ENCODE assay signal across 20 mouse cellular contexts in the genomic region with DNA sequence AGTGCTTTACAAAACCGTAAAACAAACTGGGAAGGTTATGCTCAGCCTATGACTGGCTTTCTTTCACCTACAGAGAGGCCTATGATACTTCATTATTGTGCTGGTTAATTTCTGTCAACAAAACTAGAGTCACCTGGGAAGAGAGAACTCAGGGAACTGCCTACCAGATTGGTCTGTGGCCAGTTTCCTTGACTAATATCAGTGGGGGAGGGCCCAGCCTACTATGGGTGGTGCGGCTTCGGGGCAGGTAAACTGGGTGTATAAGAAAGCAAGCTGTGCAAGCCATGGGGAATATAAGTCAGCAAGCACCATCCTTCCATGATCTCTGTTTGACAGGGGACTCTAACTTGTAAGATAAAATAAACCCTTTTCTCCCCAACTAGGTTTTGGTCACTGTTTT. TPM values are rescaled to one million over a fixed set of nuclear protein-coding genes. Genes with fewer than 3 reads are reported as not detected.
DNase-seq lines count a peak whose midpoint lies in the region; TF ChIP-seq lines count a peak whose summit lies in the region.
"Had no signal": no experiment of that assay in that cellular context is flagged by ENCODE, and none has a peak within 500 bp of the region (broad histone marks: within the 10 kb centered on the region; RNA-seq: fewer than 3 reads in every experiment).

No protein-coding gene starts in this region.

- peaks cover 4% of the 10 kb centered on the region; the same call in 1 of the 2 replicates for H3K36me3 ChIP-seq in ES-E14 (ENCODE audit: control insufficient read depth, insufficient read depth, low read length, poor library complexity, severe bottlenecking)
- H3K36me3 ChIP-seq: hindbrain, embryonic 12.5 days had no signal

- H3K9ac ChIP-seq in ES-E14 (ENCODE audit: insufficient read depth, low read depth, low read length, poor library complexity, severe bottlenecking) = no peak overlapping the region
- H3K9ac ChIP-seq: embryonic facial prominence, embryonic 15.5 days; heart, embryonic 13.5 days; hindbrain, embryonic 12.5 days had no signal

- no peak for TF ChIP-seq CTCF in lung, adult 2 months (IDR thresholded peaks at IDR 0.05; ENCODE audit: insufficient read depth, low read length)

- H3K9me3 ChIP-seq in ES-E14 (ENCODE audit: control insufficient read depth, insufficient read depth, low read depth, low read length) = no peaks in the 10 kb centered on the region
- H3K9me3 ChIP-seq: embryonic facial prominence, embryonic 15.5 days; forebrain, embryonic 10.5 days; heart, embryonic 13.5 days; hindbrain, embryonic 12.5 days had no signal

- TF ChIP-seq POLR2A in lung, adult 2 months (IDR thresholded peaks at IDR 0.05; ENCODE audit: borderline replicate concordance, extremely low read depth, low read depth, low read length) = no peak

- in situ Hi-C loops in ES-E14 (cut with MboI; ENCODE audit: low sequenced_read_pairs in 2 of 2, unreplicated experiment in 2 of 2) = no loop called here

- no peak overlapping the region for H3K4me3 ChIP-seq in lung, adult 2 months (replicated peaks; ENCODE audit: extremely low read depth, low read depth, low read length)
- no peak overlapping the region for H3K4me3 ChIP-seq in ES-E14 (ENCODE audit: insufficient read depth in 1 of 2, low read depth in 1 of 2, low read length in 2 of 2, poor library complexity in 1 of 2, severe bottlenecking in 1 of 2)
- H3K4me3 ChIP-seq: embryonic facial prominence, embryonic 15.5 days; erythroblast, embryonic 14.5 days; forebrain, embryonic 10.5 days; gastrocnemius, adult 2 months; heart, embryonic 13.5 days; hindbrain, embryonic 12.5 days had no signal

- H3K27ac ChIP-seq in ES-E14 (ENCODE audit: insufficient read depth, low read depth, low read length, poor library complexity, severe bottlenecking) = peak overlapping the region; percentile 31; the same call in 1 of the 2 replicates
- H3K27ac ChIP-seq: embryonic facial prominence, embryonic 15.5 days; forebrain, embryonic 10.5 days; gastrocnemius, adult 2 months; heart, embryonic 13.5 days; hindbrain, embryonic 12.5 days had no signal

- H3K4me1 ChIP-seq in lung, adult 2 months (ENCODE audit: control insufficient read depth, insufficient read depth, low read length) = peaks cover 9% of the 10 kb centered on the region
- peaks cover 25 to 33% of the 10 kb centered on the region in 2 experiments for H3K4me1 ChIP-seq in ES-E14 (ENCODE audit: control insufficient read depth in 2 of 2, insufficient read depth in 2 of 2, low read length in 2 of 2, poor library complexity in 1 of 2)
- H3K4me1 ChIP-seq: embryonic facial prominence, embryonic 15.5 days; hindbrain, embryonic 12.5 days had no signal

- WGBS in lung, adult 2 months = 80% methylated on average over 3 of the region's 3 CpGs

- peak; percentile 23 for DNase-seq in kidney, adult 9 months
- DNase-seq in kidney, postnatal 14 days = no peak
- peak; percentile 49 for DNase-seq in lung, postnatal 36 days
- DNase-seq in lung, adult 2 months = no peak
- no peak for DNase-seq in ES-E14 (ENCODE audit: low read depth, low spot score)
- no peak for DNase-seq in layer of hippocampus, adult 11-12 months (ENCODE audit: low spot score)
- DNase-seq: adrenal gland, postnatal 10 days; cerebellum, adult 11 months; cerebellum, adult 8-10 months; cerebellum, postnatal 14 days; embryo, embryonic 11 days; gastrocnemius, adult 2 months; gastrocnemius, postnatal 25 days; heart, postnatal 36 days had no signal

TF ChIP-seq in ES-E14, 5 proteins besides CTCF, POLR2A, EP300 and RAD21:
- TF ChIP-seq ZNF384 (IDR thresholded peaks at IDR 0.05; ENCODE audit: low read depth, low read length) (no peak), CHD2 (IDR thresholded peaks at IDR 0.05; ENCODE audit: low read depth, low read length) (no peak), MAFK (IDR thresholded peaks at IDR 0.05; ENCODE audit: insufficient read depth, low read depth, low read length) (no peak), ZC3H11A (IDR thresholded peaks at IDR 0.05; ENCODE audit: borderline replicate concordance, low read depth, low read length) (no peak), HCFC1 (IDR thresholded peaks at IDR 0.05; ENCODE audit: borderline replicate concordance, insufficient read depth, low read length) (no peak)

RNA-seq across cellular contexts. Expression of gene Dcbld1, which starts 47.2 kb away (rescaled TPM):
- polyA plus RNA-seq in lung, adult 2 months (2012; rRNA removed) = 7.7 and 8.2 TPM in 2 replicates
- total RNA-seq in ES-E14 (2012; rRNA removed) = 32.5 and 33.2 TPM in 2 replicates
- total RNA-seq: common myeloid progenitor, adult 5-6 weeks had no signal

Comparison
In these comparisons a context has a peak if more than half of its experiments do, and no peak if none do; other contexts are left out.
1. DNase-seq: peak in kidney, adult 9 months (single experiment) and lung, postnatal 36 days (single experiment); none in kidney, postnatal 14 days (single experiment), lung, adult 2 months (single experiment), ES-E14 (single experiment) and layer of hippocampus, adult 11-12 months (single experiment).